Mouse (Mus musculus): ENCODE results near the gene Ddx4. TPM values are rescaled to one million over a fixed set of nuclear protein-coding genes. Genes with fewer than 3 reads are reported as not detected.
"Not testable (repeated sequence)": the region's sequence is repeated elsewhere in the genome, so short reads cannot be mapped to it uniquely, and the experiment has no call there.

Ddx4 gene
- polyA plus RNA-seq, 1 experiment from 2014 or later = 0.73 TPM

GRCm38 (mm10) chr13:112623656-112624055 lies 28.6 kb downstream of the Ddx4 start:
- Histone ChIP-seq H3K4me2 (ENCODE audit: low read length) (no peak overlapping the region), H3K36me3 (ENCODE audit: control insufficient read depth, insufficient read depth, low read length) (no peaks in the 10 kb centered on the region), H3K4me1 (replicated peaks; ENCODE audit: control insufficient read depth, insufficient read depth, low read length) (no peaks in the 10 kb centered on the region), H3K27me3 (replicated peaks; ENCODE audit: control insufficient read depth, insufficient read depth, low read length) (no peaks in the 10 kb centered on the region), H3K4me3 (ENCODE audit: low read depth, low read length) (no peak overlapping the region), H3K9ac (ENCODE audit: low read length) (no peak overlapping the region), H3K27ac (ENCODE audit: low read depth) (no peak overlapping the region), H3K9me3 (ENCODE audit: control insufficient read depth, low read length) (no peaks in the 10 kb centered on the region)
- DNase-seq (ENCODE audit: low spot score) (no peak), ATAC-seq (replicated peaks; ENCODE audit: low FRiP score, low TSS enrichment, low read depth) (no peak)
- 63% methylated on average over 7 of the region's 7 CpGs for WGBS

- DNase-seq (ENCODE audit: low spot score) (no peak), ATAC-seq (replicated peaks; ENCODE audit: low FRiP score, low TSS enrichment, low read depth) (no peak)
- Histone ChIP-seq H3K4me2 (ENCODE audit: low read length) (no peak overlapping the region), H3K4me3 (ENCODE audit: low read depth, low read length) (no peak overlapping the region), H3K9ac (ENCODE audit: low read length) (no peak overlapping the region), H3K27ac (ENCODE audit: low read depth) (no peak overlapping the region), H3K36me3 (ENCODE audit: control insufficient read depth, insufficient read depth, low read length) (no peaks in the 10 kb centered on the region), H3K4me1 (replicated peaks; ENCODE audit: control insufficient read depth, insufficient read depth, low read length) (no peaks in the 10 kb centered on the region), H3K27me3 (replicated peaks; ENCODE audit: control insufficient read depth, insufficient read depth, low read length) (no peaks in the 10 kb centered on the region), H3K9me3 (ENCODE audit: control insufficient read depth, low read length) (no peaks in the 10 kb centered on the region)
- 49% methylated on average over 3 of the region's 3 CpGs for WGBS
Measured at GRCm38 (mm10) chr13:112621592-112621991, 30.7 kb downstream of the Ddx4 start.

- no peaks in the 10 kb centered on the region for H3K4me1 ChIP-seq (replicated peaks; ENCODE audit: control insufficient read depth, insufficient read depth, low read length)
- no peaks in the 10 kb centered on the region for H3K27me3 ChIP-seq (replicated peaks; ENCODE audit: control insufficient read depth, insufficient read depth, low read length)
- no peak overlapping the region for H3K4me2 ChIP-seq (ENCODE audit: low read length)
- H3K9ac ChIP-seq (ENCODE audit: low read length) = no peak overlapping the region
- no peak for ATAC-seq (replicated peaks; ENCODE audit: low FRiP score, low TSS enrichment, low read depth)
- no peak overlapping the region for H3K27ac ChIP-seq (ENCODE audit: low read depth)
- no peaks in the 10 kb centered on the region for H3K9me3 ChIP-seq (ENCODE audit: control insufficient read depth, low read length)
- 93% methylated on average over 3 of the region's 3 CpGs for WGBS
- DNase-seq (ENCODE audit: low spot score) = no peak
- H3K4me3 ChIP-seq (ENCODE audit: low read depth, low read length) = no peak overlapping the region
- H3K36me3 ChIP-seq (ENCODE audit: control insufficient read depth, insufficient read depth, low read length) = no peaks in the 10 kb centered on the region
Measured at GRCm38 (mm10) chr13:112608606-112609005, 43.7 kb downstream of the Ddx4 start.

- Histone ChIP-seq H3K36me3 (ENCODE audit: control insufficient read depth, insufficient read depth, low read length) (no peaks in the 10 kb centered on the region), H3K9me3 (ENCODE audit: control insufficient read depth, low read length) (no peaks in the 10 kb centered on the region), H3K27ac (ENCODE audit: low read depth) (no peak overlapping the region), H3K4me1 (replicated peaks; ENCODE audit: control insufficient read depth, insufficient read depth, low read length) (no peaks in the 10 kb centered on the region), H3K4me2 (ENCODE audit: low read length) (no peak overlapping the region), H3K4me3 (ENCODE audit: low read depth, low read length) (no peak overlapping the region), H3K9ac (ENCODE audit: low read length) (no peak overlapping the region), H3K27me3 (replicated peaks; ENCODE audit: control insufficient read depth, insufficient read depth, low read length) (no peaks in the 10 kb centered on the region)
- 61% methylated on average over 4 of the region's 4 CpGs for WGBS
- ATAC-seq (replicated peaks; ENCODE audit: low FRiP score, low TSS enrichment, low read depth) (no peak), DNase-seq (ENCODE audit: low spot score) (no peak)
Measured at GRCm38 (mm10) chr13:112604411-112604810, 47.9 kb downstream of the Ddx4 start.

- ATAC-seq (replicated peaks; ENCODE audit: low FRiP score, low TSS enrichment, low read depth) = no peak
- H3K9me3 ChIP-seq (ENCODE audit: control insufficient read depth, low read length) = no peaks in the 10 kb centered on the region
- no peak overlapping the region for H3K27ac ChIP-seq (ENCODE audit: low read depth)
- 87% methylated on average over 1 of the region's 1 CpGs for WGBS
- DNase-seq (ENCODE audit: low spot score) = no peak
- H3K36me3 ChIP-seq (ENCODE audit: control insufficient read depth, insufficient read depth, low read length) = no peaks in the 10 kb centered on the region
- no peaks in the 10 kb centered on the region for H3K4me1 ChIP-seq (replicated peaks; ENCODE audit: control insufficient read depth, insufficient read depth, low read length)
- no peak overlapping the region for H3K4me2 ChIP-seq (ENCODE audit: low read length)
- no peaks in the 10 kb centered on the region for H3K27me3 ChIP-seq (replicated peaks; ENCODE audit: control insufficient read depth, insufficient read depth, low read length)
- H3K4me3 ChIP-seq (ENCODE audit: low read depth, low read length) = no peak overlapping the region
- H3K9ac ChIP-seq (ENCODE audit: low read length) = no peak overlapping the region
Measured at GRCm38 (mm10) chr13:112603839-112604238, 48.4 kb downstream of the Ddx4 start.

- Histone ChIP-seq H3K4me3 (ENCODE audit: low read depth, low read length) (no peak overlapping the region), H3K27ac (ENCODE audit: low read depth) (no peak overlapping the region), H3K27me3 (replicated peaks; ENCODE audit: control insufficient read depth, insufficient read depth, low read length) (no peaks in the 10 kb centered on the region), H3K9me3 (ENCODE audit: control insufficient read depth, low read length) (no peaks in the 10 kb centered on the region), H3K36me3 (ENCODE audit: control insufficient read depth, insufficient read depth, low read length) (no peaks in the 10 kb centered on the region), H3K4me2 (ENCODE audit: low read length) (no peak overlapping the region), H3K9ac (ENCODE audit: low read length) (no peak overlapping the region), H3K4me1 (replicated peaks; ENCODE audit: control insufficient read depth, insufficient read depth, low read length) (no peaks in the 10 kb centered on the region)
- no peak for DNase-seq (ENCODE audit: low spot score)
- WGBS = 87% methylated on average over 2 of the region's 2 CpGs
- ATAC-seq (replicated peaks; ENCODE audit: low FRiP score, low TSS enrichment, low read depth) = no peak
Measured at GRCm38 (mm10) chr13:112602607-112603006, 49.7 kb downstream of the Ddx4 start.

GRCm38 (mm10) chr13:112594260-112594659 lies 58.0 kb downstream of the Ddx4 start, which contains the start of gene Il31ra:
TSS of gene Il31ra (minus strand) at chr13:112594360.
- not testable (repeated sequence) for DNase-seq (ENCODE audit: low spot score); ATAC-seq (replicated peaks; ENCODE audit: low FRiP score, low TSS enrichment, low read depth); H3K4me2 ChIP-seq (ENCODE audit: low read length); H3K36me3 ChIP-seq (ENCODE audit: control insufficient read depth, insufficient read depth, low read length); H3K4me3 ChIP-seq (ENCODE audit: low read depth, low read length); H3K27me3 ChIP-seq (replicated peaks; ENCODE audit: control insufficient read depth, insufficient read depth, low read length); H3K9me3 ChIP-seq (ENCODE audit: control insufficient read depth, low read length); H3K4me1 ChIP-seq (replicated peaks; ENCODE audit: control insufficient read depth, insufficient read depth, low read length); H3K9ac ChIP-seq (ENCODE audit: low read length); H3K27ac ChIP-seq (ENCODE audit: low read depth)
- WGBS = 85% methylated on average over 4 of the region's 8 CpGs

- no peak overlapping the region for H3K27ac ChIP-seq (ENCODE audit: low read depth)
- no peak overlapping the region for H3K4me2 ChIP-seq (ENCODE audit: low read length)
- 46% methylated on average over 2 of the region's 2 CpGs for WGBS
- no peak overlapping the region for H3K4me3 ChIP-seq (ENCODE audit: low read depth, low read length)
- H3K9me3 ChIP-seq (ENCODE audit: control insufficient read depth, low read length) = no peaks in the 10 kb centered on the region
- no peaks in the 10 kb centered on the region for H3K27me3 ChIP-seq (replicated peaks; ENCODE audit: control insufficient read depth, insufficient read depth, low read length)
- no peaks in the 10 kb centered on the region for H3K4me1 ChIP-seq (replicated peaks; ENCODE audit: control insufficient read depth, insufficient read depth, low read length)
- no peaks in the 10 kb centered on the region for H3K36me3 ChIP-seq (ENCODE audit: control insufficient read depth, insufficient read depth, low read length)
- DNase-seq (ENCODE audit: low spot score) (no peak), ATAC-seq (replicated peaks; ENCODE audit: low FRiP score, low TSS enrichment, low read depth) (no peak)
- H3K9ac ChIP-seq (ENCODE audit: low read length) = no peak overlapping the region
Measured at GRCm38 (mm10) chr13:112590254-112590653, 62.0 kb downstream of the Ddx4 start.

- H3K27me3 ChIP-seq (replicated peaks; ENCODE audit: control insufficient read depth, insufficient read depth, low read length) = no peaks in the 10 kb centered on the region
- no peak for ATAC-seq (replicated peaks; ENCODE audit: low FRiP score, low TSS enrichment, low read depth)
- no peaks in the 10 kb centered on the region for H3K9me3 ChIP-seq (ENCODE audit: control insufficient read depth, low read length)
- no peaks in the 10 kb centered on the region for H3K4me1 ChIP-seq (replicated peaks; ENCODE audit: control insufficient read depth, insufficient read depth, low read length)
- H3K4me3 ChIP-seq (ENCODE audit: low read depth, low read length) = no peak overlapping the region
- no peaks in the 10 kb centered on the region for H3K36me3 ChIP-seq (ENCODE audit: control insufficient read depth, insufficient read depth, low read length)
- no peak overlapping the region for H3K27ac ChIP-seq (ENCODE audit: low read depth)
- no peak for DNase-seq (ENCODE audit: low spot score)
- no peak overlapping the region for H3K4me2 ChIP-seq (ENCODE audit: low read length)
- H3K9ac ChIP-seq (ENCODE audit: low read length) = no peak overlapping the region
Measured at GRCm38 (mm10) chr13:112589625-112590024, 62.6 kb downstream of the Ddx4 start.
